Mouse (Mus musculus): ENCODE results near the gene Slc9a8.

Gene Slc9a8

DNA sequence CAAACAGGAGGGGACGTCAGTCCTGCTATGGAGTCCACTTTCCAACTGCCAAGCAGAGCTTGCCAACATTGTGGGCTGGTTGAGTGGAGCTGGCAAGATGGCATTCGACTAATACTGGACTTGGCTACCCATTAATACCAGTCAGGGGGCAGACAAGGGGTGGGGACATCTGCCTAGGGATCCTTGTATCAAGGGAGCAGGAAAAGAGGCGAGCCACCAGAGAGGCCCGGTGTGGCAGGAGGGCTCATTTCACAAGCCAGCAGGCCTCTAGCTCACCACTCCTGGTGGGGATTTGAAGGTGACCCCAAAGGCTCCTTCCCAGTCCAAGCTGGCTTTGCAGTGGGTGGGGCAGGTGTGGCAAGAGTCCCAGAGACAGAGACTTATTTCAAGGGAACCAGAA, 61.2 kb downstream of the Slc9a8 start:
- CTCF ChIA-PET: interaction anchor here (0.6 kb wide), 1 partner anchor 16 kb away, joined by 5 read pairs; no protein-coding TSS in a partner anchor

DNA sequence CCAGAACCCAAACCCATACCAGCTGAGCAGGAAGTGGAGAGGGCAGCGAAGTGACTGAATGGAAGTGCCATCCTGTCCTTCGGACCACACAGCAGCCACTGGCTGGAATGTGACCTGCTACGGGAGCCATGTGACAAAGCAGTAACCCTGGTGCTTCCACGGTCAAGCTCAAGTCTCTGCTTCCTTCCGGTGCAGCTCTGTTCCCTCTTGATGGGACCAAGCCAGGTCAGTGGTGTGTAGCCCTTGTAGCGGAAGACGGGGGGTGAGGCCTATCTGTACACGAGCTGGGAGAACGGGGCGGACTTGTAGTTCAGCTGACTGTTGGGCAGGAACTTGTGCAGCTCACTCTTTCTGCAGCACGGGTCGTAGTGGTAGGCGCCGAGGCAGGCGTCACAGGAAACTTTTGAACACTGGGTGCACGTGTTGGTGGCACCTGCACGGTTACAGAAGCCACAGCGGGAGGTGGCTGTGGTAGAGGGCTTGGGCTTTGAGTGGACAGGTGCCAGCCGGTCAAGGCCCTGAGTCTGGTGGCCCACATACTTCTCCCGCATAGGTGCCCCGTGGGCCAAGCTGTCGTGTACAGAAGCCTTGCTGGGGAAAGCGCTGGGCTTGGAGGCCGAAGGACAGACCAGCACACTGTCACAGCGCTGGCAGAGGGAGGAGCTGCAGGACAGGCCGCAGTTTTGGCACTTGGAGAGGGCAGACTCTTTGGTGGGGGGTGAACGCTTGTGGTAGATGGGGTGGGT, 61.7 kb downstream of the Slc9a8 start:
- CTCF ChIA-PET: interaction anchor here (0.6 kb wide), 1 partner anchor 16 kb away, joined by 5 read pairs; no protein-coding TSS in a partner anchor

DNA sequence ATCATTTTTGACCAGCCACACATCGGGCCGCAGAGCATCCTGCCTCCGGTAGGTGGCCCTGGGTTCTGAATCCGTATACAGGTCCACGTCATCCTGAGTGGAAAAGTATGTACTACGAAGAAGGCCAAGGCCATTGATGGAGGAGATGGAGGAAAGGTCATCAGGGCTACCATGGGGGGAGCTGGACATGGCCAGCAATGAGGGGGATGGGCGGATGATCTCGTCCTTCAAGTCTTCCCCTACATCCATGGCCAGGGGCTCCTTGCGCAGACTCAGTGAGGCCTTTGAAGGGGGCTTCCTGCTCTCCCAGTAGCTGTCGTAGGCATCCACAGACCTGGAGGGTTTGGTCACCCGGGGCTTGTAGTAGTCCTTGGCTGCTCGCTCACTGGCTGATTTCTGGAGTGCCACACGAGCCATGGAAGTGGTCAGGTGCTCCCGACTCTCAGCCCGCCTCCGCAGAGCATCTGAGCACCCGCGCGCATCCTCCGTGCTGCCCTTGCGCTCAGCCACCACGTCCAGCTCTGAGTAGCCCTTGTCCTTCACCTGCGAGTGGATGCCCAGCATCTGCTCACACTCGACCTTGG, 62.4 kb downstream of the Slc9a8 start:
- CTCF ChIA-PET: interaction anchor here (0.5 kb wide), 1 partner anchor 108 kb away, joined by 6 read pairs; no protein-coding TSS in a partner anchor

DNA sequence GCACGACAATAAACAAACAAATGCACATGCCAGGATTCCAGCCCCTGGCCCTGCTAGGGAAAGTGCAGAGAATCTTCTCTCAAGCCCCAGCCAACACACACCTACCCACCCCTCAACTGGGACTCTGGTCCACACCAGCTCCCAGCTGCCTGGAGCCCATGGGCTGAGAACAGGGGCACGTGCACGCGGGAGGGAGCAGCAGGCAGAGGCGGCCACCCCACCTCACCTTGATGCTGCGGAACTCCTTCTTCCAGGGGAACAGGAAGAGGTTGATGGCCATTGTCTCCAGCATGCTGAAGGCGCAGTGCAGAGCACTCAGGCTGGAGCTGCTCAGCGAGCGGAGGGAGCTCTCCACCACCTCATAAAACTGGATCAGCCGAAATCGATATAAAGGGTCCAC, 63.4 kb downstream of the Slc9a8 start:
- CTCF ChIA-PET: no interaction called here

DNA sequence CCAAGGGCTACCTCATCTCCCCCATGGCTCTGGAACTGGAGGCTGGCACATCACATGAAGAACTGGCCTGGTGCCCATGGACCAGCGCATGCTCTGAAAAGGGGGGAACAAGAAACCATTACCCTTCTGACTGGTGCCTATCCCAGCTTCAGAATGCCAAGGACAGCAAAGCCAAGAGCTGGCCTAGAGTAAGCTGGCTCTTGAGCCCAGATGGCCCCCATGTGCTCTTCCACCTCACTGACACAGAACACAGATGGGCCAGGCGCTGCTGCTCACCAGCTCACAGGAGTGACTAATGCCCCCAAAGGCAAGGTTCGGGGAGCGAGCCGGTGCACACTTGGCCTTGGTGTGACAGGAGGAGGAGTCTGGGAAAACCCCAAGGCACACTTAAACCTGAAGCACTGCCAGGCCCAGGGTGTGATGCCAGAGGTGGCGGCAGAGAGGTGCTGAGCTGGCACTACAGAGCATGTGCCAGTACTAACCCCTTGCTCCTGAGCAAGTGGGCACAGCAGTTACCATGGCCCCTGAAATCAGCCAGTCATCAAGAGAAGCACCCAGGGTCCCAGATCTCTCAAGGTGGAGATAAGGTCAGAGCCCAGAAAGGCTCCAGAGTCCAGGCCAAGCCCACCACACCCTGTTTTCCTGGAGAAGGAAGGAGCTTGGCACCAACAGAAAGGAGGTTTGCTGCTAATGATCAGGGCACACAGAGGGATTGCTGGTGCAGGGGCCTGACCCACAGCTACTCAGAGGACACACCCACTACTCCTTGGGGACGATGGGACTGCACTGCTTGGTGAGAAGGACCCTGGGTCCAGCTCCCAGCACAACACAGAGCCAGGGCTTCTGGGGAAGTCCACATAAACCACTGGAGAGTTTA, 64.2 kb downstream of the Slc9a8 start:
- CTCF ChIA-PET: no interaction called here

DNA sequence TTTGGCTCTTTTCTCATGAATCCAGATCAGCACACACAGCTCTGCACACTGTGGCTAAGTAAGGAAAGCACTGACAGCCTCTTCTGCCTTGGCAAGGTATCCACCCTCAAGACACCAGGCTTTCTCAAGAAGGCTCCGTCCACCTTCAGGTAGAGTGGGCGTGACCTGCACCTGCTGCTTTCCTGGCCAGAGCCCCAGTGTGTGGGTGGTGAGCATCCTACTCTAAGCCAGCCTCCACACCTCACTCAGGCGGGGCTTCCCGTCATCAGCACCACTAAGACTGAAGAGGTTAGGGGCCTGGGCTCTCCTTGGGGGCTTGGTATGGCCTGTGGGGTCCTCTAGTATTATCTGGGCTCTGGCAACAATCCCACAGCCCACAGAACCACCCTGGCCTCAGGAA, 65.1 kb downstream of the Slc9a8 start:
- CTCF ChIA-PET: interaction anchor here (0.6 kb wide), 1 partner anchor 169 kb away, joined by 3 read pairs; no protein-coding TSS in a partner anchor

DNA sequence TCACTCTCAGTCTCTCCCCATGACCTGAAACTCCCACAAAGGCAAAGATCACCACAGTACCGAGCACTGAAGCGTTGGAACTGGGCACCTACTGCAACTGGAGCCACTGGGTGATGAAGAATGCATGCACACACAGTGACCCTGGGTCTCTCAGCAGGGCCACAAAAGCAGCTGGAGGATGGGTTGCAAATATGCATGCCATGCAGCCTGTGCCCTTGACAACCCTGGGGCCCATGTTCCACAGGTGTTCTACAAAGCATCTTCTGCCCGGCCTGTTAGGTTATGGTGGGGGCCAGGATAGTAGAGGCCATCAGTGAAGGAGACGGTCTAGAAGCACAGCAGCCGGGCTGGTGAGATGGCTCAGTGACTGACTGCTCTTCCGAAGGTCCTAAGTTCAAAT, 66.0 kb downstream of the Slc9a8 start:
- CTCF ChIA-PET: no interaction called here

DNA sequence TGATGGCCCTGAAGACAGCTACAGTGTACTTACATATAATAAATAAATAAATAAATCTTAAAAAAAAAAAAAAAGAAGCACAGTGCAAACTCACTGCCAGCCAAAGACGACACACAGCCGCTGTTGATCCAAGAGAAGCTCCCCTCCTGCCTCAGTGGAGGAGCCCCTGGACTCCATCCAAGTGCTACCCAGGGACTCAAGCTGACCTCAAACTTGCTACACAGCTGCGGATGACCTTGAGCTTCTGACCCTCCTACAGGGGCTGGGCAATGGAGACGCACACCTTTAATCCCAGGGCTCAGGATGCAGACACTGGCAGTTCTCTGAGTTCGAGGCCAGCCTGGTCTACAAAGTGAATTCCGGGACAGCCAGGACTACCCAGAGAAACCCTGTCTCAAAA, 66.5 kb downstream of the Slc9a8 start:
- CTCF ChIA-PET: no interaction called here

DNA sequence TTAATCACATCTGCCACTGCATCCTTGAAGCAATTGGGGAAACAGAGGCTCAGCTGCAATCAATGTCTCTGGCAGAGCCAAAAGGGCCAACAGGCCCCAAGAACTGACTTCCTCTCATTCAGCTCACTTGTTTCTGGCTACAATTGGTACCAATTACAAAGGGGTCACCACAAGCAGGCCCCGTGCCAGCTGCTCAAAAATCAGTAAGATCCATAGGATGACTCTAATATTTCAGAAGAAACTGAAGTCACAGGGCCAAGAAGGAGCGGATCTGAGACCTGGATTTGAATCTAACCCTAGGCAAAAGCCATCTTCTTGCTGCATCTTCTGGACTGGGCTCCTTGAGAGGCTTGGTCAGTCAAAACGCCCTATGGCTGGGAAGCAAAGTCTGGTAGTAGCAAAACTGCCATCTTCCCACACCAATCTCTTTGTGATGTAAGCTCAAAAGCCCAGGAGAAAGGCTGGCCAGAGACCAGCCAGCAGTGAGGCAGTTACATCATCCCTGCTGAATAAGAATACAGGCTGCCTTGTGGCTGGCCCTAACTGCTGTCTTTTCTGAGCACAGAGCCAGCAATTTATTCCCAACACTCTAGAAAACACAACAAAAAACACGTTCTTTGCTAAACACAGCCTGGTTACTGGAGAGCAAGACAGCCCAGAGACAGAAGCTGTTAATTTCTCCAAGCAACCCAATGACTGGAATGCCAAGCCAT, 69.5 kb downstream of the Slc9a8 start:
- CTCF ChIA-PET: interaction anchor here (0.6 kb wide), 1 partner anchor 186 kb away, joined by 8 read pairs; no protein-coding TSS in a partner anchor

DNA sequence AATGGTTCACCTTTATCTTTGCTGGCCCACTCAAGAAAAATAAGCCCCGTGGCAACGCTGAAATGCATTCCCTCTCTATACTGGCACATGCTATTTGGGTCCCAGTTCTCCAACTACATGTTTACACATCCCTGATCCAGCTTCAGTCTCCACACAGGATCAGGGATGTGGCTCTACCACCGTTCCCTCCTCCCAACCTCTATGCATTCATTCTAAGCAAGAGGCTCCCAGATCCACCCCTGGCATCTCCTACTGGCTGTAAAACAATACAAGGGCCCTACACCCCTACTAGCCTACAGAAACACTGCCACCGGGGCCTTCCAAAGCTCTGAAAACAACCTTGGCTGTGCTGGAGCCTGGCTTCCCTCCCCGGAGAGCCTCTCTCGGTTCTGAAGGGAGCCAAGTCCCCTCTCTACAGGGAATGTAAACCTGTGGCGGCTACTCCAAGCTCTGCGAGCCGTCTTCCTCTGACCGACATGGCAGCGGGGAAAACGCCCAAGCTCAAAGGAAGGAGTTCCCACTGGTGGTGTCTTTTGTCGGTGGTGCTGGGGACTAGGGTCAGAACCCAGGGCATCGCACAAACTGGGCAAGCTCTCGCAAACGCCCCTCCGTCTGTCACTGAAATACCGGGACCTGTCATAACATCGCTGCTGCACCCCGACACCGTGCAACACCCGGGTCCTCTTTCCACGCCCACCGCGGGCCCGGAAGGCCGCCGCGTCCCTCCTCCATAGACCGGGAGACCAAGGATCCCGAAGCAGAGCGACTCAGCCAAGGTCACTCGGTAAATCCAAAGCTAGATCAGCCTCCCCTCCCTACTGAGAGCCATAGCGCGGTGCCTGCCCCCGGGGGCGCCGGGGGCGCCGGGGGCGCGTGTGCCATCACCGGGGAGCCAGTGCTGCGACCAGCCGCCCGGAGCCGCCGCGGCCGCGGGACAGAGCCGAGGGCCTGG, 70.5 kb downstream of the Slc9a8 start, which contains the start of gene Rnf114:
Gene Rnf114, plus strand, starts transcription at position 889 of the 952 bp plus-strand sequence.
- CTCF ChIA-PET: interaction anchor here (0.6 to 1.3 kb wide), 3 partner anchors 13 to 122 kb away, joined by 3 to 4 read pairs (median 3); no protein-coding TSS in a partner anchor

DNA sequence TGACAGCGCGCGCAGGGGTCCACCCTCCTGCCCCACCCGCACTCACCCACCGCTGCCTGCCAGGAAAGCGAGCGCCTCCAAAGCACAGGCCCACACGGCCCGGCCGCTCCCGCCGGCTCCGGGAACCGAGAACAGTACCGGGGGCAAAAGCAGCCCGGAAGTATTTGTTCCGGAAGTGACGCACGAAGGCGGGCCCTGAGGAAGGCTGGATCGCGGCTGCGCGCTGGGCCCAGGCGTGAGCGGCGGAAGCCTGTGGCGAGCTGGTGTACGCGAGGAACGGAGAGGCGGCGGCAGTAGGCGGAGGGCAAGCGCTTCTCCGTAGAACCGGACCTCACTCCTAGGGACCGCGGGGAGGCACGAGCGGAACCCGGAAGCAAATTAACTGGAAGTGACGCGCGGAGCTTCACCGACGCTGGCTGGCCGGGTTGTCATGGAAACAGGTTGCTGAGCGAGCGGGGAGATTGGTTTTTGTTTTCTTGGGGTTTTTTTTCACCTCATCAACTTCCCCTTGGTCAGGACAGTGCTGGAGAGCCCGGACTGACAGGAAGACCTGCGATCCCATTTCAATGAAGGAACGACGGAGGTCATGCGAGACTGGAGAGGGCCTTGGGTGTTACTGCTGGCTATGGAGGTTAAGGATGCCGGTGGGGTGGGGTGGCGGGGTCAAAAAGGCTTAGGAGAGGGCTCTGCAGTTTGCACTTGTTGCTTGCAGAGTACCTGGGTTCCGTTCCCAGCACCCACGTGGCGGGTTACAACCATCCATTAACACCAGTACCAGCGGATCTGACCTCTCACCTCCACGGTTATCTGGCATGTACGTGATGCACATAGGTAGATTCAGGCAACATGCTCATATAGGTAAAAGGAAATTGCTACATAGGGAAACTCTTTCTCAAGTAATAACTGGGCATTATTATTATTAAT, 71.5 kb downstream of the Slc9a8 start, which contains the start of gene Spata2:
Gene Spata2, minus strand, starts transcription at position 175 of the 924 bp plus-strand sequence.
- CTCF ChIA-PET: interaction anchor here (0.6 to 1.3 kb wide), 3 partner anchors 12 to 121 kb away, joined by 3 to 4 read pairs (median 3); no protein-coding TSS in a partner anchor

DNA sequence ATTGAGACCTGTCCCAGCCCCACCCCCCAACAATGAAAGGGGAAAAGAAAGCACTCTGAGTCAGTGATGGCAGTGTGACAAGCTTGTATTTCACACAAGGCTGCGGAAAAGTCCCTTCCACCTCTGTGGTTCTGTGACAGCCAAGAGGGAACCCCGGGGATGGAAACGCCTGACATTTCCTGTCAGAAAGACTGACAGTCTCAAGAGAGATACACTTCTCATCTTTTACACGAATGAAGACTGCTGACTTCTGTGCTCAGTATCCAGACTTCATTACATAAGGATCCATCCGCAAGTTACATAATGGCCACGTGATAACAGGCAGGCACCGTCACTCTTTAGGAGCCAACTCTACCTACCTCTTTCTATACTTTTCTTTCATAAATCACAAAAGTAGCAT, 74.9 kb downstream of the Slc9a8 start:
- CTCF ChIA-PET: no interaction called here

DNA sequence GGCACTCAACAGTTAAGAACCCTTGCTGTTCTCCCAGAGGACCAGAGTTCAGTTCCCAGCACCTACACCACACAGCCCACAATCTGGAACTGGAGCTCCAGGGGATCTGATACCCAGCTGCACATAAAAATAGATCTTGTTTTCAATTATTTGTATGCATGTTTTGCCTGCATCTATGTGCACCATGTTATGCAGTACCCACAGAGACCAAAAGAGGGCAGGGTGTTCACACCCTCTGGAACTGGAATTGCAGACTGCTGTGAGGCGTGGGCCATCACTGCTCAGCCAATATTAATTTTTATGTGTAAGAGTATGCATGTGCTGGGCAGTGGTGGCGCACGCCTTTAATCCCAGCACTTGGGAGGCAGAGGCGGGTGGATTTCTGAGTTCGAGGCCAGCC, 75.8 kb downstream of the Slc9a8 start:
- CTCF ChIA-PET: interaction anchor here (0.5 to 0.6 kb wide), 2 partner anchors 38 to 120 kb away, joined by 4 read pairs; no protein-coding TSS in a partner anchor

DNA sequence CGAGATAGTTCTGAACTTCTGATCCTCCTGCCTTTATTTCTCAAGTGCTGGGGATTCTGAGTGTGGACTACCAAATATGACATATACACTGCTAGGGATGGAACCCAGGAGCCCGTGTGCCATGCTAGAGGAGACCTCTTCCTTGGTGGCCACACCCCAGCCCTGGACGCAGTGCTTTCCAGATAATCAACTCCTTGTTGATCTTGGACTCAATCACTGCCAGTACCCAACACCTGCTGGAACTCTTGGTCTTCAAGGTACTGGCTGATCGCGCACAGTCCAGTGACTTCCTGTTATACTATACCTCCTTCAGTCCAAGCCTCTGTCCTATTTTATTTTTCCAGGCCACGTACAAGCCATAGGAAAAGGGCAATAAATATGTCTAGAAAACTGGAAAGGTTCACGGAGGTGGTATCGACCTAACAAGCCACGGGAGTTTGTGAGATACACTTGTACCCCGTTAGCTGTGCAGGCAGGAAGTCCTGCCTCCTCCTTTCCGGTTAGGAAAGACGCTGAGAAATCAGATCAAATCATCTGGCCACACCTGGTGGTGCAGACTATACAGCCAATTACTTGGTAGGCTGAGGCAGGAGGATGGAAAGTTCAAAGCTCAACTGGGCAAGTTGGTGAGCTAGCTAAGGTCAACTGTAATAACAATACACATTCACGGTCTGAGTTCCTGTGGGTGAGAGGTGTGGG, 81.2 kb downstream of the Slc9a8 start:
- CTCF ChIA-PET: no interaction called here

DNA sequence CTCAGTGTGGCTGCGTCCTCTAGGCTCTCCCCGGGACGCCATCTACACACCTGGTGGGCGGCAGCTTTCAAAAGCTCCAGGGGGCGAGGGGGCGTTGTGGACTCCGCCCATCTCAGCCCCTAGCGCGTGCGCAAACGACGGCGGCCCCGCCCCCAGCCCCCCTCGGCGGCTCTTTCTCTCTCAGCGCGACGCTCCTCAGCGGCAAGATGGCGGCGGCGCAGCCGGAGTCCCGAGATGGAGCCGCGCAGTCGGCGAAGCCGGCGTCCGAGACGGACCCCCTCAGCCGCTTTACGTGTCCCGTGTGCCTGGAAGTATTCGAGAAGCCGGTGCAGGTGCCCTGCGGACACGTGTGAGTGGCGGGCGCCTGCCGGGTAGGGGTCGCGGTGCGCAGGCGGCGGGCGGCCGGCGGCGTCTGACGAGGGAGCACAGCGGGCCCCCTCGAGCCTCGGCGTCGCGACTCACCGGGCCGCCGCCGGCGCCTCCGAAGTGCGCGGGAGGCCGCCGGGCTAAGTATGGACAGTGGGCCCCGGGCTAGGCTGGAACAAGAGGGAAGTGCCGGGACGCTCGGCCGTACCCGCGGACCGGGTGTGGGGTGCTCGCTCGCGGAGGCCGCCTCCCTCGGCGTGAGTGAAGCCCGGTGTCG, 81.9 kb downstream of the Slc9a8 start:
- CTCF ChIA-PET: no interaction called here

DNA sequence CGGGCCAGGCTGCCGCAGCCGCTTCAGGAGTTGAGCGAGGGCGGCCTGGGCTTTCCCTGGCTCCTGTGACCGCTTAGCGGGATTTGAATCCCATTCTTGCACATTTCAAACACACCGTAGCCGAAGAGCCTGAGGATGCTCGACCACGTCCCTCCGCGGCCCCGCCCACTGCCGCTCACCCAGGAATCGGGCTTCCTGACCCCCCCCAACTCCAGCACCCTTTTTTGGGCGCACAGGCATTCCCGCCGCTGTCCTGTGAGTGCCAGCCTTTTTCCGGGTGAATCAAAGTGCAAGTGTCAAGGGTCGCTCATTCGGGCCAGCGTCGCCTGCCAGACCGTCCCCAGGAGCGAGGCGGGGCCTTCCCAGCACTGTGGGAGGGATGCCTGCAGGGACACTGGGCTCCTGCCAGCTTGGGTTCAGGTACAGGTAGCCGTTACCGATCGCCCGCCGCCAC, 82.4 kb downstream of the Slc9a8 start:
- CTCF ChIA-PET: no interaction called here

DNA sequence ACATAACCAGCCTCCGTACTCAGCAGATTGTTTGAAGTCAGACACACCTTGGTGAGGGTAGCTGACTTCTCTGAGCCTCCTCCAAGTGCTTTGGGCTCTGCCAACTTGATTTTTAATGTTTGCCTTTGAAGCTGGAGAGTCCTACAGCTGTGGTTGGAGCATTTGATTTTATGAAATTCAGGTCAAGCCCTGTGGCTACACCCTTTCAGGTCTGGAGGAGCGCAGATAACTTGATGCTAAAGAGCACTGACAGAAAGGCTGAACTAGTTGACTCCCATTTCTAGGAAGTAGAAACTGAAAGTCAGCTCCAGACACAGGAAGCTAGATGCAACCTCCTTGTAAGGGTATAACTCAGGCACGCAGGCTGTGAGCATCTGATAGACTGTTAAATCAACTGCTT, 83.6 kb downstream of the Slc9a8 start:
- CTCF ChIA-PET: interaction anchor here (1.1 kb wide), 1 partner anchor 13 kb away, joined by 3 read pairs; the partner anchor contains the start of genes Rnf114 and Spata2
